Mouse (Mus musculus) bone marrow macrophage, adult 2 months (primary cell): ENCODE measurements around the gene Gm10645.

Experiments used
- CTCF ChIP-seq: IDR thresholded peaks from 2 replicates; pipeline ENCODE4 v1.5.1; 2012; ENCODE audit warnings: low read depth, mild to moderate bottlenecking, low read length, moderate library complexity
- POLR2A ChIP-seq: IDR thresholded peaks from 2 replicates; pipeline ENCODE4 v1.6.1; 2012; ENCODE audit warnings: mild to moderate bottlenecking, low read depth, low read length, borderline replicate concordance

DNA sequence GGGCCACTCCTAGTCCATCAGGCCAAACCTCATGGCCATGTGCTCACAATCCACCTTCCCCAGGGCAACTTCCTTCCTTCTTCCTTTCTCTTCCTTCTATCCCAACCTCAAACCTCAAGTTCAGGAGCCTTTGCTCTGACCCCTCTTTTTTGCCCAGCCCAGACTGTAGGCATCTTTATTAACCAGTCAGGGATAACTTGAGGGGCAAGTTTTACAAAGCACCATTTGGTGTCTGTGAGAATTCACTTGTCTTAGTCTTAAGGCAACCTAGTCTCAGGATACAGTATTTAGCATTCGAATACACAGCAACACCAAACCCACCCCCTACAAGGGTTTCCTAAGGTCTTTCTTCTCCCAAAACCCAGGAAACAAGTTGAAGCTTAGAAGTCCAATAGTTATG lies 6.4 kb downstream of the Gm10645 start:
- no peak for TF ChIP-seq CTCF
- TF ChIP-seq POLR2A = no peak
